In the genomic region with DNA sequence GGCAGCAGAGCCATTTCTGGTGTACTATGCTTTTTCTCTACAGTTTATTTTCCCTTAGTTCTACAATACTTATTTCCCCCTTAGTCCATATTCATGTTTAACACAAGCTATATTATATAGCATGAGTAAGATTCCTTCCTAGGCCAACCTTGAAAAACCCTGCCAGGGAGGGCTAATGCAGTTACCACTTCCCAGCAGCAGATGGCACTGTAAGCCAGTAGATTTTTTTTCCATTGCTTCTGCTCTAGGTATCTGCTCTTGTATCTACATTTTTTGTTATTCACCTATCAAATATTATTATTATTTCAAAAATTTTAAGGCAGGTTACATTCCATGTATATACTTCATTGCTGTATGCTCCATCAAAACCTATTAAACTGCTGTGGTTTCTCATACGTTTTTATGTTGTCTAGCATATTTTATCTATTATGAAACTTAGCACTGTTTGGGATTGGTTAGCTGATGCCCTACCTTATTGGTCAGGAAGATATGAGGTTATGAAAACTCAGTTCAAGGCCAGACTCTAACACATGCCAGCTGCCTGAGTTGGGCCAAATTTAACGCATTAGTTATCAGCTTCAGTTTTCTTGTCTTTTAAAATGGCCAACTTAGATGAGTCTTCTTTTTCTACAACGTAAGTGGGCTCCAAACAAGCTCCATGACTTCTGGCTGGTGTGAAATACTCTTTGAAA, we compare ENCODE assay signal across 10 mouse cellular contexts. TPM values are rescaled to one million over a fixed set of nuclear protein-coding genes. Genes with fewer than 3 reads are reported as not detected.
A peak's percentile ranks its signal among the peaks of the same experiment; 100 is the strongest.
DNase-seq lines count a peak whose midpoint lies in the region; ATAC-seq lines count a peak whose summit lies in the region.
"Had no signal": no experiment of that assay in that cellular context is flagged by ENCODE, and none has a peak within 500 bp of the region (broad histone marks: within the 10 kb centered on the region; RNA-seq: fewer than 3 reads in every experiment).

No protein-coding gene starts in this region.

- no peaks in the 10 kb centered on the region for H3K9me3 ChIP-seq in hindbrain, embryonic 10.5 days
- no peaks in the 10 kb centered on the region for H3K9me3 ChIP-seq in hindbrain, embryonic 12.5 days (replicated peaks)
- H3K9me3 ChIP-seq: embryonic facial prominence, embryonic 13.5 days; limb, embryonic 13.5 days had no signal

- H3K9ac ChIP-seq in hindbrain, embryonic 12.5 days: no peak overlapping the region
- H3K9ac ChIP-seq: embryonic facial prominence, embryonic 13.5 days; limb, embryonic 13.5 days had no signal

- no peak overlapping the region for H3K4me3 ChIP-seq in hindbrain, embryonic 10.5 days
- H3K4me3 ChIP-seq in hindbrain, embryonic 12.5 days: no peak overlapping the region
- H3K4me3 ChIP-seq: embryonic facial prominence, embryonic 13.5 days; limb, embryonic 13.5 days had no signal

- peaks cover 26% of the 10 kb centered on the region for H3K4me1 ChIP-seq in hindbrain, embryonic 10.5 days (replicated peaks)
- peaks cover 14% of the 10 kb centered on the region for H3K4me1 ChIP-seq in hindbrain, embryonic 12.5 days

- 88% methylated on average over 3 of the region's 3 CpGs for WGBS in hindbrain, embryonic 10.5 days
- 84% methylated on average over 3 of the region's 3 CpGs for WGBS in hindbrain, embryonic 12.5 days

- peaks cover 63% of the 10 kb centered on the region for H3K27me3 ChIP-seq in hindbrain, embryonic 10.5 days (ENCODE audit: insufficient read depth, poor library complexity, severe bottlenecking)
- peaks cover 35% of the 10 kb centered on the region for H3K27me3 ChIP-seq in hindbrain, embryonic 12.5 days

- no peak overlapping the region for H3K27ac ChIP-seq in hindbrain, embryonic 10.5 days
- H3K27ac ChIP-seq in hindbrain, embryonic 12.5 days: no peak overlapping the region
- H3K27ac ChIP-seq: embryonic facial prominence, embryonic 13.5 days; limb, embryonic 13.5 days had no signal

- ATAC-seq in hindbrain, embryonic 12.5 days (ENCODE audit: low FRiP score): no peak

- no peak overlapping the region for H3K4me2 ChIP-seq in hindbrain, embryonic 12.5 days (replicated peaks)
- H3K4me2 ChIP-seq: embryonic facial prominence, embryonic 13.5 days; limb, embryonic 13.5 days had no signal

- DNase-seq in hindbrain, embryonic 10.5 days (ENCODE audit: low spot score): peak; percentile 54
- peak; percentile 67 for DNase-seq in CD4-positive, CD25-positive, alpha-beta regulatory T cell, adult 2 months (ENCODE audit: low read depth, low spot score)
- peak; percentile 74 for DNase-seq in adipocyte (ENCODE audit: low spot score)
- DNase-seq in embryo, embryonic 11 days: peak; percentile 61
- peak; percentile 44 to 60 for DNase-seq in left cerebral cortex, adult 18-20 months (ENCODE audit: low spot score in 2 of 2)
- DNase-seq in retina, embryonic 14.5 days (ENCODE audit: low spot score): peak; percentile 83
- no peak for DNase-seq in ovary, adult 18-20 months (ENCODE audit: low spot score)

- no peaks in the 10 kb centered on the region for H3K36me3 ChIP-seq in hindbrain, embryonic 10.5 days
- H3K36me3 ChIP-seq in hindbrain, embryonic 12.5 days: no peaks in the 10 kb centered on the region
- H3K36me3 ChIP-seq: embryonic facial prominence, embryonic 13.5 days; limb, embryonic 13.5 days had no signal

RNA-seq across cellular contexts. Expression of a gene that starts 3.8 kb away (rescaled TPM):
- 0.33 and 0.98 TPM in 2 replicates for polyA plus RNA-seq in hindbrain, embryonic 10.5 days (2016; fragmentation: Nextera tagmentation; extraction: Ambion mirVana)
- 0.97 and 1.5 TPM in 2 replicates for polyA plus RNA-seq in hindbrain, embryonic 12.5 days (2016; fragmentation: Nextera tagmentation; extraction: Ambion mirVana)
- not detected for total RNA-seq in left cerebral cortex, adult 18-20 months (2021)
